ENCODE assay signal across 11 mouse cellular contexts in genomic region chr7:24378049-24378701, GRCm38 (mm10). TPM values are rescaled to one million over a fixed set of nuclear protein-coding genes. Genes with fewer than 3 reads are reported as not detected.
DNase-seq lines count a peak whose midpoint lies in the region; ATAC-seq lines count a peak whose summit lies in the region.
"Had no signal": no experiment of that assay in that cellular context is flagged by ENCODE, and none has a peak within 500 bp of the region (broad histone marks: within the 10 kb centered on the region; RNA-seq: fewer than 3 reads in every experiment).

No protein-coding gene starts in this region.

- no peaks in the 10 kb centered on the region for H3K36me3 ChIP-seq in embryonic facial prominence, embryonic 12.5 days
- H3K36me3 ChIP-seq in liver, embryonic 12.5 days: peaks cover 96% of the 10 kb centered on the region
- H3K36me3 ChIP-seq: midbrain, embryonic 10.5 days; neural tube, embryonic 15.5 days had no signal

- 0 out of 2 replicates have a peak overlapping the region, but pooled peaks have one; percentile 57 for H3K27ac ChIP-seq in embryonic facial prominence, embryonic 12.5 days
- peak overlapping the region; percentile 100 for H3K27ac ChIP-seq in liver, embryonic 12.5 days

- DNase-seq in embryo, embryonic 11 days: peak; percentile 41
- no peak for DNase-seq in embryo, embryonic 10 days (ENCODE audit: low spot score)
- DNase-seq in CD4-positive helper T cell, adult 2 months (ENCODE audit: low read depth, low spot score): peak; percentile 88
- no peak for DNase-seq in right cerebral cortex, postnatal 36 days (ENCODE audit: low spot score in 2 of 2)
- DNase-seq in kidney, adult 8-10 months: no peak
- DNase-seq in kidney, postnatal 25 days: no peak

- H3K4me3 ChIP-seq in embryonic facial prominence, embryonic 12.5 days: no peak overlapping the region
- H3K4me3 ChIP-seq in liver, embryonic 12.5 days: peak overlapping the region; percentile 62

- H3K9ac ChIP-seq in embryonic facial prominence, embryonic 12.5 days: no peak overlapping the region
- peak overlapping the region; percentile 100 for H3K9ac ChIP-seq in liver, embryonic 12.5 days

- H3K4me2 ChIP-seq in embryonic facial prominence, embryonic 12.5 days (replicated peaks): 0 out of 2 replicates have a peak overlapping the region, but pooled peaks have one; percentile 56
- H3K4me2 ChIP-seq in liver, embryonic 12.5 days: peak overlapping the region; percentile 96

- H3K27me3 ChIP-seq in embryonic facial prominence, embryonic 12.5 days: peaks cover 12% of the 10 kb centered on the region
- 0 out of 2 replicates have a peak, but pooled peaks cover 4% of the 10 kb centered on the region for H3K27me3 ChIP-seq in liver, embryonic 12.5 days (replicated peaks)

- 55% methylated on average over 10 of the region's 10 CpGs for WGBS in embryonic facial prominence, embryonic 12.5 days
- 71% methylated on average over 10 of the region's 10 CpGs for WGBS in liver, embryonic 12.5 days (ENCODE audit: insufficient replicate concordance)

- peaks cover 32% of the 10 kb centered on the region for H3K4me1 ChIP-seq in embryonic facial prominence, embryonic 12.5 days
- H3K4me1 ChIP-seq in liver, embryonic 12.5 days: peaks cover 99% of the 10 kb centered on the region

- H3K9me3 ChIP-seq in embryonic facial prominence, embryonic 12.5 days: no peaks in the 10 kb centered on the region
- no peaks in the 10 kb centered on the region for H3K9me3 ChIP-seq in liver, embryonic 12.5 days (replicated peaks)
- H3K9me3 ChIP-seq: midbrain, embryonic 10.5 days; neural tube, embryonic 15.5 days had no signal

- no peak for ATAC-seq in embryonic facial prominence, embryonic 12.5 days (ENCODE audit: insufficient number of reproducible peaks, insufficient read depth, low FRiP score, low TSS enrichment)
- ATAC-seq in liver, embryonic 12.5 days: no peak
- ATAC-seq: intestine, postnatal 0 days had no signal

RNA-seq across cellular contexts. Expression of gene Kcnn4, which starts 8.1 kb away (rescaled TPM):
- polyA plus RNA-seq in embryonic facial prominence, embryonic 12.5 days (2016; fragmentation: Nextera tagmentation; extraction: Ambion mirVana): 2.0 and 2.7 TPM in 2 replicates
- polyA plus RNA-seq in liver, embryonic 12.5 days (2016; fragmentation: Nextera tagmentation; extraction: Ambion mirVana): 159 and 161 TPM in 2 replicates

RNA-seq across cellular contexts. Expression of gene Smg9, which starts 21.2 kb away (rescaled TPM):
- polyA plus RNA-seq in embryonic facial prominence, embryonic 12.5 days (2016; fragmentation: Nextera tagmentation; extraction: Ambion mirVana): 23.6 and 26.0 TPM in 2 replicates
- polyA plus RNA-seq in liver, embryonic 12.5 days (2016; fragmentation: Nextera tagmentation; extraction: Ambion mirVana): 22.9 and 23.5 TPM in 2 replicates

RNA-seq across cellular contexts. Expression of gene Lypd5, which starts 29.2 kb away (rescaled TPM):
- polyA plus RNA-seq in embryonic facial prominence, embryonic 12.5 days (2016; fragmentation: Nextera tagmentation; extraction: Ambion mirVana): not detected in 2 replicates
- not detected in 2 replicates for polyA plus RNA-seq in liver, embryonic 12.5 days (2016; fragmentation: Nextera tagmentation; extraction: Ambion mirVana)
- polyA plus RNA-seq: intestine, postnatal 0 days; midbrain, embryonic 10.5 days had no signal

RNA-seq across cellular contexts. Expression of gene Tescl, which starts 44.4 kb away (rescaled TPM):
- 0.26 TPM in 1 of 2 replicates, not detected in the other for polyA plus RNA-seq in embryonic facial prominence, embryonic 12.5 days (2016; fragmentation: Nextera tagmentation; extraction: Ambion mirVana)
- polyA plus RNA-seq in liver, embryonic 12.5 days (2016; fragmentation: Nextera tagmentation; extraction: Ambion mirVana): not detected in 2 replicates
- polyA plus RNA-seq: intestine, postnatal 0 days had no signal

Comparison
In these comparisons a context has a peak if more than half of its experiments do, and no peak if none do; other contexts are left out.
1. DNase-seq: peak in embryo, embryonic 11 days (single experiment) and CD4-positive helper T cell, adult 2 months (single experiment); none in embryo, embryonic 10 days (single experiment), right cerebral cortex, postnatal 36 days (0 of 2), kidney, adult 8-10 months (0 of 2) and kidney, postnatal 25 days (0 of 2).
2. RNA of gene Kcnn4, which starts 8.1 kb away (polyA plus RNA-seq): 159 to 161 TPM in liver, embryonic 12.5 days; 2.0 to 2.7 TPM in embryonic facial prominence, embryonic 12.5 days; every median in the first group is over 10 times any median in the second.